Mouse (Mus musculus) adrenal gland, postnatal 14 days (tissue): ENCODE data around the gene Spata6. TPM values are rescaled to one million over a fixed set of nuclear protein-coding genes. Genes with fewer than 3 reads are reported as not detected.

Source experiments
- DNase-seq: peaks from one replicate; pipeline ENCODE4 v3.0.0; 2021; ENCODE audit warnings: mixed read lengths
- long read RNA-seq, 2 experiments: library from polyadenylated mRNA; stranded (forward); transcript quantifications; one replicate each; pipeline ENCODE4 v2.0.0; 2021
- total RNA-seq: library from RNA; stranded (reverse); gene quantifications from 2 replicates; pipeline ENCODE4 v1.2.3, GENCODE M21; 2021

Spata6 gene
- total RNA-seq = 12.2 and 20.4 TPM in 2 replicates
- long read RNA-seq, experiment 1, transcript Spata6-201 (13 exons, 2,466 nt) = major isoform, 8 of 13 reads
- long read RNA-seq, experiment 1, partial matches to known transcripts = 1 of 13 reads
- long read RNA-seq, experiment 1, other reads (novel, unspliced or antisense) = 4 of 13 reads
- long read RNA-seq, experiment 2, partial matches to known transcripts = 0 of 6 reads
- long read RNA-seq, experiment 2, other reads (novel, unspliced or antisense) = 2 of 6 reads

DNA sequence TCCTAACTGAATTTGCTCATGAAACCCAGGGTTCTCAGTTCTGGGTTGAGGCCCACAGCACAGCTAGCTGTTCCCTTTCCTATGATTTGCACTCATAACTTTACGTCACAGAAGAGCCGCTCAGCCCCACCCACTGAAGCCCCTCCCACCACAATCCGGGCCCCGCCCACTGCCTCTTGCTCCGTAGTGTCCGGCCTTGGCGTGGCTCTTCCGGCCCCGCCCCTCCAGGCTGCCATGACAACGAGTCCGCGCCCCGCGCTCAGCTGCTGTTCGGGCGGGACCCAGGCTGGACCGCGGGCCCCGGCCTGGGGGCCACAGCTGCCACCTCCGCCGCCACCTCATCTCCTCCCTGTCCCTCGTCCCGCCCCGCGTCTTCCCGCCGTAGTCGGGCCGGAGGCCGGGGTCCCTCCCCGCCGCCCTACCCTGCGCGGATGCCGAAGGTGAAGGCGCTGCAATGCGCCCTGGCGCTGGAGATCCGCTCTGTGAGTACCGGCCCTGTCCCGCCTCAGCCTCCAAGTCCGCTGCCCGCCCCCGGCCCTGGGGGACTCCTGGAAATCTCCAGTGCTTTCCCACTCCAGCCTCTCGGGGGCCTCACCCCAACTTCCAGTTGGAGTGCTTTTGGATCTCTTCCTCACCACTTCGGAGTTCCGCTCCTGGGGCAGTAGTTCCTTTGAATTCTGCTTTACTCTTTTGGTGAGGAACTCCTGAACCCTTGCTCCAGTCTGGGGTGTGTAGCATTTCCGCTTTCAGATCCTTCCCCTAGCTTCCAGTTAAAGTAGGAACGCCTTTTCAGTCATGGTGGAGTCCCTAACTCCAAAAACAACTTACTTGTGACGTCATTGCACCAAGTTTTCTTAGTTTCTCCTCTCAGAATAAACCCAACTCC lies at the start of gene Spata6:
TSS of gene Spata6 (plus strand) at position 209 of the 886 bp plus-strand sequence.
- peak; percentile 96 for DNase-seq

DNA sequence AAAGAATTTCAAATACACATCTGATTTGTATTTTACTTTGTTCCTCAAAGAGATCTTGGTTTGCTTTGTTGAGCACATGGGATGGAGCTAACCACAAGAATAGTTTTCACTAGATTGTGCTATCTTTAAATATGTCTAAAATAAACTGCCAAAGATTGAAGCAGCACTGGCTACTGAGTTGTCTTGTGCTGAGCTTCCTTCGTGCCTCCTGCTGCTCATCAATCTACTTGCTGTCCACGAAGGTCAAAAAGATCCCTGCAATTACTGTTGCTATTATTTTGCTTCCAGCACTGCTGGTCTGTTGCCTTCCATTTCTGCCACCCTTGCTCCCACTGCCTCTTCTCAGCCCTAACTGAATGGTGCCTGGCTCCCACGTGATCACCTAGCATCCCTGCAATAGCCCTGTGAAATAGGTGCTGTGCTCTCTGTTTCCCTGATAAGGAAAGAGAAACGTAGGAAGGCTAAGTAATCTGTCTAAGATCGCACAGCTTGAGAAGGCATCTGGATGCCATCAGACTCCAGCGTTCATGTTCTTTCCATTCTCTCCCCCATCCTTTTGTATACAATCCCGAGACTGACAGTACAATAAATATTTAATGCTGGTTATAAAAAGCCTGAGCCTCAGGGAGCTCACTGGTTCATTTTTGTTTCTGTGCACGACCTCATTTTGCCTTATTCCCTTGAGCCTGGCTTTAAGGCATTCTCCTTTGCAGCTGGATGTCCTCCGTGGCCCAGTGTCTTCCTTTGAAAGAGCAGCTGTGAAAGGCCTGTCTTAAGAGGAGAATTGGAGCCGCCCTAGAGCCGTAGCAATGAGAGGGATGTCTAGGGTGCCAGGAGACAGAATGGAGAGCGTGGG lies 49.0 kb upstream of the Spata6 start:
- no peak for DNase-seq

DNA sequence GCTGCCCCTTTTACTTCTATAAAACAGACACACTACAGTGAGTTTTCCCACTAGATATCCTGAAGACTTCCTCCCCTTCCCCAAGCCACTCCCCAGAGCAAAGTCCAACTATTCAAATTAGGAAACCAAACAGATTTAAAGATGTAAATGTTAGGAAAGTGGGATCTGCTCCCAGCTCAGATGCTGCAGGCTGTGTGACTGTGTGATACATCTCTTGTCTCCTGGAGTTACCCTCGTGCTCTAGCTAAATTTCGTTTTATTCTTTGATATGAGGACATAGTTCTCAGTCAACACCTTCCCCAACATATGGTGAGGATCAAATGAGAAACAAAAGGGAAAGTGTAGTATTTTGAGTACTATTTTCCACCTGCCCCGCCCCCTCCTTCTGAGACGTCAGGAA lies 48.3 kb upstream of the Spata6 start:
- no peak for DNase-seq

DNA sequence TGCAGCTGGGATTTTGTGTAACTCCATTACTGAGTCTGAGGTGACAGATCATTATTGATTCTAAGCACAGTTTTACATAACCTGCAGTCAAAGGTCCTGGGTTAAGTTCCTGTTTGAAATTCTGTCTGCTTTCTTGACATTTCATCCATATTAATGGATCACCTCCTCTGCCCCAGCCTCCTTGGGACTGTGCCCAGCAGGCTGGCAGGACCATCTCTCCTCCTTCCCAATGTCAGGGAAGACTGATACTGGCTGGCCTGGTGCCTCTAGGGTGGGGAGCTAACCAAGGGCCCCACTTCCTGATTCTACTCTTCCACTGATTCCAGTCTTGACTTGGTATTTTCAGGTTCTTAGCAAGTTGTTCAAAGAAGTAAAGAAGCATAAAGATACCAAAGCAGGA lies 45.9 kb upstream of the Spata6 start:
- no peak for DNase-seq

DNA sequence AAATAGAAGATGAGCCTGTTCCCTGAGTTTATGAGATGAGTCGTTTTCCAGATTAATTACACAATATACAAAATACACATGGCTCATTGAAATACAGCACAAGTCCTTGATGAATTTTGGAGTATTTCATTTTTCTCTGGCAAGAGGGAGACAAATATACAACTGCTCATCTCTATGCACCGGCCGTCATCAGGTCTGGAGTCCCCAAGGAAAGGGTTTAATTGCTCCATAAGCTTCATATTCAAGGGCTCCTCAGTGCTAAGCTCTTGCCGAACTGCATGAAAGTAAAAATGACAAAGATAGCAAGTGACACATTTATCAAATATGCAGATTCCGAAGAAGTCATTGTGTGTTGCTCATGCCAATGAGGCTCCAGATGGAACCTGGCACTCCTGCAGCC lies 37.9 kb upstream of the Spata6 start:
- DNase-seq = no peak

DNA sequence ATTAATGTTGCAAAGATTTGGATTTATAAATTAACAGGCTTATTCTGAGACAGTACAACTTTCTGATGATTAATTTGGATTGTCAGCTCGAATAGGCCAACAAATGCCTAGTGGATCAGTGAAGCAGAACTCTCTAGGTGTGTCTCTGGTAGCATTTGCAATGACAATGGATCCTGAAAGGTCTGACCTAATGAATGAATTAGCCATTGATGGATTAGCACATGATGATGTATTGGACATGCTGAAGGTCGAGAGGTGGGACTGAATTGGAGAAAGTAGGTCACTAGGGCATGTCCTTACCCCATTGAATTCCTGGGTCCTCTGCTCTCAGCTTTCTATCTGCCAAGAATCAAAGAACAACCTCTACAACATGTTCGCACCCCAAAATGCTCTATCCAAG lies 37.0 kb upstream of the Spata6 start:
- no peak for DNase-seq

DNA sequence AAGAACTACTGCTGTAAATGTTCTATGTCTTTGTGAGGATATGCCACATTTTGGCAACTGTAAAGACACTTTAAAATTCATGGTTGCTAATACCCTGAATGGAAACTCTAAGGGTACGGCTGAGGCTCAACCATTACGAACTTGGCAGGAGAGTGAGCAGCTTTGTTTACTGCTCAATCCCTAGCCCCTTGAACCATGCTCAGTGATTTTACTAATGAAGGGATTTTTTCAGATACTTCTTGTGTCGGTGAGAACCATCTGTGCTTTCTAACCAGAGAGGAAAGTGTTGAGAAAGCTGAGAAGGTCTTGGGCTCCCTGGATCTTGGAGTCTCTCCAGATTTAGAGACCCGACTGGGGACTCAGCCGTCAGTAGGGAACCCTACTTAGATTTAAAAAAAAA lies 35.9 kb upstream of the Spata6 start:
- DNase-seq = no peak

DNA sequence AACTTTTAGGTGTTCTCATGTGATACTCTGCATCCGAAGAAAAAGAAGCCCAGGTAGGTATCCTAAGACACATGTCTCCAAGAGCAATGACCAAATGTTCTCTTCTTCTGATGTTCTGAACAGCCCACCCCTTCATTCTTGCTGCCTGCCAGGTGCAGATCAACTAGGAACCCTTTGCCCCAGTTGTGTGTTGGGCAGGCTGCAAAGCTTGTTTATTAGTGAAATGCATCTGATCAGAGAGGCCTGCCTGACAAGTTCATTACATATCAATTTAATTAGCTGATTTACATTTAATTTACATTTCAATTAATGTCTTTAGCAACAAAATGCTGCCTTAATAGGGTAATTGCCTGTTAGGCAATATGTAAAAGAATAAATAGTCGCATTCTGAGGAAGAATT lies 33.8 kb upstream of the Spata6 start:
- DNase-seq = no peak

DNA sequence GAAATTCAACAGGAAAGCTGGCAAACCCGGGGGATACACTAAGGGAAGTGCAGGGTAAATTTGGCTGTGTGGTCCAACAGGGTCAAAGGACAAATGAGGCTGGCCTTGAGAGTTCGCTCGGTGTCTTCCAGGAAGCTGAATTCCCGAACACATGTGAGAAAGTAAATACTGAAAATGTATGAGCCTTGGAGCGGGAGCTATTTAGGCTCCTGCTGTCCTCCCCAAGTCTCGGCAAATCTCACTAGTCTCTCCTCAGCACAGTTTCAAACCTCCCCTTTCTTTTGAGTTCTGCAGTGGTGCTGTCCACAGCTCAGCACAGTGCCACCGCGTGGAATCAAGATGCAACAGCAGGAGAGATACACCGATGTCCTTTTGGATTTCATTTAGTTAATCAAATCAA lies 32.8 kb upstream of the Spata6 start:
- DNase-seq = peak; percentile 66

DNA sequence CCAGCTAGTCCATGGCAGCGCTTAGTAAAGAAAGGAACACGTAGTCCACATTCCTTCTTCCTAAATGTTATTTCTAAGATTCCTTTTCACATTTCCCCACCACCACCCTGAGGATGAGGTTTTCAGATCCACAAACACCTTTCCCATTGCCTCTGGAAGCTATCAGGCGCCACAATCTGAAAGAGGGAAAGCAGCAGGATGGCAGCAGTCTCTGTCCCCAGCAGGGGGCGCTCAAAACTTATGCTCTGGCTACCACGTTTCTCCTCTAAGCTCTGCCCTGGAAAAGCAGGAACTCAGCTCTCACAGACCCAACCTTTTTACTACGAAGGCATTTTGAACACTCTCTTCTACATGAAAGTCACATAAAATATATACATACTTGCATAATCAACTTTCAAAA lies 32.2 kb upstream of the Spata6 start:
- peak; percentile 86 for DNase-seq

DNA sequence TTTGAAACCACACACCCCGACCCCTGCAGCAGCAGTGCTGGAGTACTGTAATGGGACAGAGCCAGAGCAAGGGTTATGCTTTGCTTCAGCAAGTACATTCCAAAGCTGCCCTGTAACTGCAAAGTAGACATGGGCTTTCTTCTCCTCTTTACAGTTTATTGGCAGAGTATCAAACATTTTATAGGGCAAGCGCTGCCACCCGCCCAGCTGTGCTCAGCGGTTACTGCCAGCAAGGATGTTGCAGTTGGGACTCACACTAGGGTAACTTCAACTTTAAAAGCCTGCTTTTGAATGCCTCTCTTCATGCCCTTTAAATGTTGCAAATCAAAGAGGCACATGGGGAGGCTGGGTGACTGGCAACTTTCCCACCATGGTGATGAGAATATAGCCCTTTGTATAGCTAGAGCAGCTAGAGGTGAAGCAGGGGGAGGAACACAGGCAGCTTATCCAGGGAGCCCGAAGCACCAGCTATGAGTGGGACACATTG lies 28.7 kb upstream of the Spata6 start:
- no peak for DNase-seq

DNA sequence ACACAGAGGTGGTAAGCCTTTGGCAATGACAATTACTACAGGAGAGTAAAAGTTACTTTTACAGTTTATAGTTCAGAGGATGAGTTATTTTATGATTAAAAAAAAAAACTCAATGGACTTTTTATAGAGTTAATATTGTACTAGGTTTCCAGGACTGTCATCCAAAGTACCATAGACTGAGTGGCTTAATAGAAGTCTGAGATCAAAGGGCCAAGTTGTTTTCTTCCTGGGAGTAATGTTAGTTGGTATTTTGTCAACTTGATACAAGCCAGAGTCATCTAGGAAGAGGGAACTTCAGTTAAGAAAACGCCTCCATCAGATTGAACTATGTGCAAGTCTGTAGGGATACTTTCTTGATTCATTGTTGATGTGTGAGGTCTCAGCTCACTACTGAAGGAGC lies 18.4 kb upstream of the Spata6 start:
- DNase-seq = no peak

DNA sequence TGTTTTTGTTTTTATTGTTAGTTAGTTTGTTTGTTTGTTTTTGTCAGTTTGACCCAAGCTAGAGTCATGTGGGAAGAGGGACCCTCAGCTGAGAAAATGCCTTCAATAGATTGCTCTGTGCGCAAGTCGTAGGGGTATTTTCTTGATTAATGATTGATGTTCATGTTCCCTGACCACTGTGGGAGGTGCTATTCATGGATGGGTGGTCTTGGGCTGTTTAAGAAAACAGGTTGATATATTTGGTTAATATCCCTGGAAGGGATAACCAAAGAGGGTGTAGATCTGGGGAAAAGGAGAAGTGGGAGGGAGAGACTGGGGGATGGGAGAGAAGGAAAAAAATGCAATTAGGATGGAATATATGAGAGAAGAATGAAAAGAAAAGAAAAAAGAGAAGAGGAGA lies 15.7 kb upstream of the Spata6 start:
- DNase-seq = no peak

DNA sequence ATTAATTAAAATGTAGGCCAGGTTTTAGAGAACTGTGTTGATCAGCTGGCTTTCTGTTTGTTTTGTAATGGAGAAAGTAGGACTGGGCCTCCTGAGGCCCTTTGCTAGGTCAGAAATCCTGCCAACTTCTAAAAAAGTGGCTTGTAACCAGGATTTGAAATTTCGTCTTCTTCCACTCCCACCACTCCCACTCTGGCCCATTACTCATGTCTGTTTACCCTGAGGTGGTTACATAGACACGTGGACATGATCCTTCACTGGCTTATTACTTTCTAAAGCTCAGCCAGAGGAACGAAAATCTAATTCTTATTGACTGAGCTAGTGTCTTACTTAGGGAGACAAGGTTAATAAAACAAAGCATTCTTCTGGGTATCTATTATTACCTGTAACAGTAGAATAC lies 14.8 kb upstream of the Spata6 start:
- DNase-seq = no peak

DNA sequence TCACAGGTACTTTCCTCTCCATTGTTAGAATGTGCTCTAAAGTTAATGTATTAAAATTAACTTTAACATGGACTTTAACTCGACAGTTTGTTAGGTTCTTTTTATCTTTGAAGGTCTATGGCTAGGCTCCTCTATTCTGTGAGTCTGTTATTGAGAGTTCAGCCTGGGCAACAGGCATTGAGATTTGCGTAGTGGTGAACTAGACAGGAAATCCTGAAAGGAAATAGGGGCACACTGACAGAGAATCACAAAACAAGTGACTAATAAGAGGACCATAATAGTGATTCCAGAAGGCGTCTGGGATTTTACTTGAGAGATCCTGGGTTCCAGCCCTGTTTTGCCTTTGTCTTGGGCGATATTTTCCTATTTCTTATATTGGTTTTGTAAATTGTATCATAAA lies 488 bp upstream of the Spata6 start:
- no peak for DNase-seq

DNA sequence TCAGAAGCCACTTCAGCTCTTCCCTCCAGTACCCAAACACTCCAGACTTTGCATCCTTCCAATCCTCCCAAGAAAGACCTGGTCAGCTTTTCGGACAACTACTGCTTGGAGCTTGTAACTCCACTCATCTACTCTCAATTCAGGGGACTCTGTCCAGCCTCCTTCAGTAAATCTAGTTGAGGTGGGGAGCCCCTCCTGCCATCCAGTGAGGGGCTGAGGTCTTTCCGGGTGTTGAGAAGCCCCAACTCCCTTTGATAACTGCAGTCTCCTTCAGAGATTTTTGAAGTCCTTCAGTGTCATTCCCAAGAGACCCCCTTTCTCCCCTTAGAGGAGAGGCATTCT lies 849 bp downstream of the Spata6 start:
- DNase-seq = no peak

DNA sequence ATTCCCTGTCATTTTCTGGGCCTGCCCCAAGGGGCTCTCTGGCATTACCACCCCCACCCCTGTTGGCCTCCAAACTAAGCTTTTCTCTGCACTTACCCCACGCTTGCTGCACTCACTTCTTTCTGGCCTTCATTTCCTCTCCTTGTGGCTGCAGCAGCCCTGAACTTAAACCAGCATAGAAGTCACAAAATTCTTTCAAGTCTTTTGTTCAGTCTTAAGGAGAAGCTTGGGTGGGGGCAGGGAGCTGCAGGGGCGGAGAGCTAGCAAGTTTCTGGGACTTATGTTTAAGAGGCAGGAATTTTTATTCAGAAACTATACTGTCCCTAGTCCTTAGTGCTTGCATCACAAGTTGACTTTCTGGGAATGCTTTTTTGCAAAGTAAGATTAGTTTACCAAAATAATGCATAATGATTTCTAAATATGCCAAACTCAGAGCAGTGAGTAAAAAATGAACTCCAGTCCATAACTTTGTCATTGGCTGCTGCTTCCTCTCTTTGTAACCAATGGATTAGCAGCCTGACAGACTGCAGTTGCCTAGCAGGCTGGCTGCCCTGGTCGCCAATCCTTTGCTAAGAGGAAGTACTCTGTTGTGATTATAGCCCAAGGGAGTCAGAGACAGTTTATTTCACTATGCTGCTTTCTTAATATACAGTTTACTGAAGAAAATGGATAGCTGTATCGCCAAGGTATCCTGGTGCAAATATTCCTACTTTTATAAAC lies 1.5 kb downstream of the Spata6 start:
- DNase-seq = peak; percentile 39

DNA sequence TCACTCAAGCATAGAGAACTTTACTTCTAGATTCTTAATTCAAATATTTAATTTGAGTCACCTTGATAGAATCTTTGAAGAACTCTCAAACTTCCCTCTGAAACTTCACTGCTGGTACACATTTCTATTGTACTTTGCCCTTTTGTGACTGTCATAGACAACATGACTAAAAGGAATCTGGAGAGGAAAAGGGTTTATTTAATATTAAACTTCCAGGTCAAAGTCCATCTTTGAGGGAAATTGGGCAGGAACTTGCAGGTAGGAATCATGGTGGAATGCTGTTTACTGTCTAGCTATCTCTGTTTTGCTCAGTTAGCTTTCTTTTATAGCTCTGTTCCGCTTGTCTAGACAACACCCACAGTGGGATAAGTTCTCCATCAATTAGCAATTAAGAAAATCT lies 17.8 kb downstream of the Spata6 start:
- no peak for DNase-seq

DNA sequence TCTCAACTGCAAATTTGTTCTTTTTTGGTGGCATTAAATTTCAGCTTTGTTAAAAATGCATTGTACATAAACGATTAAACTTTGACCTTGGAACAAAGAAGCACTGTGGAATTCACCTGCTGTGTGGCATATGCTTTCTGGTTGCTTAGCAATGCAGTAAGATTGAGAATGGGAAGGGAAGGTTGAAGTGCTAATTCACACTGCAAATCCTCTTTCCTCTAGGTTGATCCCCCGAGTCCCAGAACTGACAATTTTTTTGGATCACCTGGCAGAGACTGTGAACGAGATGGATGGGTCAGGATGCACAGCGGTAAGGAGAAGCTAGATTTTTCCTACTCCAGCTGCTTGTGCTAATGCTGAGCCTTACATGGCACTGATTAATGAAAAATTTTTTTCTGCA lies 60.7 kb downstream of the Spata6 start:
- DNase-seq = no peak

DNA sequence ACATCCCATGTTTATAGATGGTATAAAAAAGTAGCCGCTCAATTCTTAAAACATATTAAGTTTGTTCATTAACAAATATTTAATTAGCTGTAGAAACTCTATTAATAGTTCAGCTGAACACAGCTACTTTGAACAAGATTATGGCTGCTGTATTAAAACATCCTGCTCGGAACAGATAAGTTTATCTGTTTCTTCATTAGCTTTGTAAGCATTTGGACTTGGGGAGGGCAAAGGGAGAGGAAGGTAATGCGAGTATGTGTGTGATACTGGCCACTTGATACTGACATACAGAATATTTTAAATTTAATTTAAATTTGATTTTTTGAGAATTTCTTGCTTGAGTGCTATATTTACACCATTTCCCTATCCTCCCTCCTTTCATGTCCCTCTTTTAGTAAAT lies 80.1 kb downstream of the Spata6 start:
- no peak for DNase-seq

DNA sequence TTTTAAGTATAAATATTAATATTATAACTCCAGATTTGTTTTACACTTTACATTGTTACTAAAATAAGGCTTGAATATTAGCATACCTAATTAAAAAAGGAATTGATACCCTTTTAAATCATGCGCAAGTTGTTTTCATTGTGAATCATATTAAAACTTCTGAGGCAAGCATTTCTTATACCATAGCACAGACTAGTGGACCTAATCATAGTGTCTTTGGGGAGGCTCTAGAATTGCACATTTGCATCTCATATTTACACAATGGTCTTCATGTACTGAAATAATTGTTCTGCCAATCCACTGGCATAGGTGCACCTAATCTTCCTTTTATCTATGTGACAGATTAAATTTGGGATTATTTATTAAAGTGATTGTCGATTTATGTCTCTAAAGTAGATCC lies 83.4 kb downstream of the Spata6 start:
- no peak for DNase-seq

DNA sequence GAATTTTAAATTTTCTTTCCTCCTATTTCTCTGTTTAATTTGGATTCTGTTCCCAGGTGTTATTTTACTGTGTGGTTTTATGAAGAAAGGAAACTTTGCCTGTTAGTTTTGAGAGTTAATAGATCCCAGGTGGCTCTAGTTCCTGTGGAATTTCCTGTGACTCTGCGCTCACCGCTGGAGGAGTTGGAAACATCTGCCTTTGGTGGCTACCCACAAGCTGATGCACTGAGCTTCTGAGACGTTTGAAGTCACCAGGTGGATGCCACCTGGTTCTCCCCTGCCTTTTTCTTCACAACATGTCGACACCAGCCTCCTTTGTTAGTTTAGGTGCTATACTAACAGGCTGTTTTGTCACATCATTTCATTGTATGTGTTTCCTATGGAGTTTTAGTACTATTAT lies 97.7 kb downstream of the Spata6 start:
- DNase-seq = no peak
